In the genomic region with DNA sequence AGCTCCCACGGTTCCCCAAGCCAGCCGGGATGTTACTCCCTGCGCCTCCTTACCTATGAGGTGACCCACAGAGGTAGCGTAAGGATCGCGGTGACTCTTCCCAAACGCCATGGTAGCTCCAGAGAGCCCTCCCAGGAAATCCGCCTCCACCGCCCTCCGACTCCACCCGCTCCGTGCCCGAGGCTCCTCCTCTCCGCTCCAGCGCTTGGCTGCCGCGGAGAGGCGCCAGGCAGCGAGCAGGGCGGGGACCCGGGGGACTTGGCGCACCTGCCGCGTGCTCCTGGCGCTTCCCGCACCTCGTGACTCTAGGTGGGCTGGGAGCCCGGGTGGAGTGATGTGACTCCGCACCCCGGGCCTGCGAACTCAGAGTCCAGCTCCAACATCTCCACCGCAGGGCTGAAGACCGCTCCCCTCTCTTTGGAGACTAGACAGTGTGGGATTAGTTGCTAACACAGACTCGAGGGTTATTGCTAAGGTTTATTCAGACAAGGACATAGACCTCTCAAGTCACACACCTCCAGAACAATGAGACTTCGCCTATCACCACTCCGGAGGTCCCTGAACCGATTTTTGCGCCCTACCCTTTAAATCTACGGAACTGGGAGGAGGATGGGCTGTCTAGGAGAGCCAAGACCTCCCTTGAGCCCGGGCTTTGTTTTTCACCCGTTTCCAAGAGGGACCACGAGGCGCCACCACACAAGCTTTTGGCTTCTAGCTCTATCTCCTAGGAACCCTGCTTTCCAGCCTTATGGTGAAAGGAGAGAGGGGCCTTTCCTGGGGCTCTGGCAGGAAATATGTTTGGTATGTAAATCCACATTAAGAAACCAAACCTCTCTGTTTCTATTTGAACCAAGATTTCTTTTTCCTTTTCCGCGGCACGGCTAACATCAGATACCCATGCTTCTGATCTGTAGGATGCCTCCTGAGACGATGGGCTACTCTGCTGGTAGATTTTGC, we compare ENCODE assay signal across 8 mouse cellular contexts. TPM values are rescaled to one million over a fixed set of nuclear protein-coding genes. Genes with fewer than 3 reads are reported as not detected.
DNase-seq lines count a peak whose midpoint lies in the region; ATAC-seq and TF ChIP-seq lines count a peak whose summit lies in the region.

A gene (minus strand): TSS at position 907 of the 957 bp plus-strand sequence.

- no peaks in the 10 kb centered on the region for H3K9me3 ChIP-seq in G1E (replicated peaks)
- H3K9me3 ChIP-seq in forebrain, embryonic 16.5 days (ENCODE audit: control insufficient read depth, low read length) = no peaks in the 10 kb centered on the region
- no peaks in the 10 kb centered on the region for H3K9me3 ChIP-seq in liver, embryonic 15.5 days (replicated peaks)
- no peaks in the 10 kb centered on the region for H3K9me3 ChIP-seq in neural tube, embryonic 13.5 days

- peaks cover 27% of the 10 kb centered on the region for H3K27me3 ChIP-seq in G1E (ENCODE audit: insufficient read depth, low read length)
- H3K27me3 ChIP-seq in cerebellum, adult 2 months (ENCODE audit: control insufficient read depth, insufficient read depth, low read length) = no peaks in the 10 kb centered on the region; the same call in 1 of the 2 replicates
- H3K27me3 ChIP-seq in forebrain, embryonic 16.5 days (replicated peaks; ENCODE audit: control insufficient read depth, insufficient read depth, low read length) = no peaks in the 10 kb centered on the region
- no peaks in the 10 kb centered on the region for H3K27me3 ChIP-seq in liver, embryonic 15.5 days
- peaks cover 5% of the 10 kb centered on the region for H3K27me3 ChIP-seq in neural tube, embryonic 13.5 days

- WGBS in cerebellum, adult 2 months = 4% methylated on average over 47 of the region's 47 CpGs
- WGBS in forebrain, embryonic 16.5 days = 6% methylated on average over 46 of the region's 47 CpGs
- WGBS in liver, embryonic 15.5 days (ENCODE audit: insufficient replicate concordance) = 6% methylated on average over 47 of the region's 47 CpGs
- 7% methylated on average over 47 of the region's 47 CpGs for WGBS in neural tube, embryonic 13.5 days

- peak within 1 kb of the TSS; percentile 67 for H3K9ac ChIP-seq in forebrain, embryonic 16.5 days (replicated peaks; ENCODE audit: low read depth, low read length)
- peak within 1 kb of the TSS; percentile 81 for H3K9ac ChIP-seq in liver, embryonic 15.5 days
- H3K9ac ChIP-seq in neural tube, embryonic 13.5 days = peak within 1 kb of the TSS; percentile 74

- TF ChIP-seq CTCF in G1E (IDR thresholded peaks at IDR 0.05; ENCODE audit: low read depth, low read length) = no peak
- no peak for TF ChIP-seq CTCF in cerebellum, adult 2 months (IDR thresholded peaks at IDR 0.05; ENCODE audit: borderline replicate concordance, insufficient read depth, low read depth, low read length)

- H3K4me3 ChIP-seq in G1E (ENCODE audit: low read depth, low read length) = peak within 1 kb of the TSS; percentile 79
- H3K4me3 ChIP-seq in cerebellum, adult 2 months (replicated peaks; ENCODE audit: insufficient read depth, low read depth, low read length) = peak within 1 kb of the TSS; percentile 90
- H3K4me3 ChIP-seq in forebrain, embryonic 16.5 days (replicated peaks; ENCODE audit: low read length) = peak within 1 kb of the TSS; percentile 74
- peak within 1 kb of the TSS; percentile 84 for H3K4me3 ChIP-seq in liver, embryonic 15.5 days (replicated peaks)
- H3K4me3 ChIP-seq in neural tube, embryonic 13.5 days = peak within 1 kb of the TSS; percentile 54

- peaks cover 33% of the 10 kb centered on the region for H3K4me1 ChIP-seq in G1E (ENCODE audit: insufficient read depth, low read depth, low read length)
- H3K4me1 ChIP-seq in cerebellum, adult 2 months (ENCODE audit: control insufficient read depth, insufficient read depth, low read length) = no peaks in the 10 kb centered on the region
- H3K4me1 ChIP-seq in forebrain, embryonic 16.5 days (replicated peaks; ENCODE audit: control insufficient read depth, insufficient read depth, low read length) = peaks cover 13% of the 10 kb centered on the region
- peaks cover 49% of the 10 kb centered on the region for H3K4me1 ChIP-seq in liver, embryonic 15.5 days (replicated peaks)
- peaks cover 20% of the 10 kb centered on the region for H3K4me1 ChIP-seq in neural tube, embryonic 13.5 days (replicated peaks)

- intact Hi-C loops in heart, postnatal 14 days (cut with DNase I) = no loop called here

- peak; percentile 78 for DNase-seq in G1E (ENCODE audit: low spot score)
- peak; percentile 78 to 83 for DNase-seq in cerebellum, adult 2 months
- DNase-seq in heart, postnatal 14 days = peak; percentile 75 to 78
- peak; percentile 70 for DNase-seq in layer of hippocampus, adult 11-12 months (ENCODE audit: low spot score)
- DNase-seq in testis, postnatal 14 days (ENCODE audit: low spot score) = peak; percentile 80

- no peak within 1 kb of the TSS for H3K27ac ChIP-seq in cerebellum, adult 2 months (ENCODE audit: insufficient read depth, low read length)
- peak within 1 kb of the TSS; percentile 41 for H3K27ac ChIP-seq in forebrain, embryonic 16.5 days (ENCODE audit: low read length)
- H3K27ac ChIP-seq in liver, embryonic 15.5 days (replicated peaks) = peak within 1 kb of the TSS; percentile 81
- H3K27ac ChIP-seq in neural tube, embryonic 13.5 days (replicated peaks) = peak within 1 kb of the TSS; percentile 68

- peaks cover 16% of the 10 kb centered on the region for H3K36me3 ChIP-seq in G1E (replicated peaks)
- H3K36me3 ChIP-seq in forebrain, embryonic 16.5 days (ENCODE audit: control insufficient read depth, insufficient read depth) = no peaks in the 10 kb centered on the region
- H3K36me3 ChIP-seq in liver, embryonic 15.5 days (replicated peaks) = peaks cover 20% of the 10 kb centered on the region
- H3K36me3 ChIP-seq in neural tube, embryonic 13.5 days = no peaks in the 10 kb centered on the region

- peak within 1 kb of the TSS; percentile 93 for H3K4me2 ChIP-seq in forebrain, embryonic 16.5 days (ENCODE audit: low read length)
- peak within 1 kb of the TSS; percentile 94 for H3K4me2 ChIP-seq in liver, embryonic 15.5 days
- peak within 1 kb of the TSS; percentile 78 for H3K4me2 ChIP-seq in neural tube, embryonic 13.5 days

- TF ChIP-seq POLR2A in cerebellum, adult 2 months (IDR thresholded peaks at IDR 0.05; ENCODE audit: borderline replicate concordance, insufficient read depth, low read length) = no peak

- peak; percentile 87 for ATAC-seq in G1E (ENCODE audit: extremely low read depth, insufficient number of reproducible peaks, low FRiP score, poor library complexity, severe bottlenecking)
- ATAC-seq in forebrain, embryonic 16.5 days = peak; percentile 95
- ATAC-seq in liver, embryonic 15.5 days (ENCODE audit: insufficient read depth) = peak; percentile 94
- peak; percentile 90 for ATAC-seq in neural tube, embryonic 13.5 days (ENCODE audit: low read depth)

RNA-seq across cellular contexts. Expression of the gene that starts here (rescaled TPM):
- total RNA-seq in G1E (2014; fragmentation: Nextera tagmentation) (36.5 and 75.4 TPM in 2 replicates), G1E (2017) (39.2 and 43.2 TPM in 2 replicates)
- 1.0 and 2.0 TPM in 2 replicates for polyA plus RNA-seq in G1E (2012)
- 17.3 and 19.0 TPM in 2 replicates for polyA plus RNA-seq in cerebellum, adult 2 months (2012; rRNA removed)
- 11.4 and 13.1 TPM in 2 replicates for polyA plus RNA-seq in forebrain, embryonic 16.5 days (2015; fragmentation: Nextera tagmentation; extraction: Ambion mirVana)
- 10 to 100 TPM; 15.0 to 18.2 TPM for total RNA-seq in heart, postnatal 14 days (2021)
- polyA plus RNA-seq in liver, embryonic 15.5 days (2015; fragmentation: Nextera tagmentation; extraction: Ambion mirVana) = 50.5 and 53.4 TPM in 2 replicates
- 20.7 and 21.4 TPM in 2 replicates for polyA plus RNA-seq in neural tube, embryonic 13.5 days (2015; fragmentation: Nextera tagmentation; extraction: Ambion mirVana)
